Mouse (Mus musculus) heart, embryonic 12.5 days (tissue): Measurements from ENCODE around the gene Olfr1358. TPM values are rescaled to one million over a fixed set of nuclear protein-coding genes. Genes with fewer than 3 reads are reported as not detected.
"Not testable (repeated sequence)": the region's sequence is repeated elsewhere in the genome, so short reads cannot be mapped to it uniquely, and the experiment has no call there.

ENCODE experiments used
- ATAC-seq: fragments of 200-750 bp; cut with Nextera tagmentation; 2 replicates; pipeline ENCODE4 v1.8.0; 2017; ENCODE audit warnings: moderate TSS enrichment, moderate library complexity; ENCODE audit not compliant: insufficient number of reproducible peaks, low FRiP score
- H3K27ac ChIP-seq: fragments of 300-500 bp; sonication (generic); 2 replicates; pipeline ENCODE4 v1.5.1; 2016; ENCODE audit warnings: mild to moderate bottlenecking, moderate library complexity; ENCODE audit not compliant: poor library complexity, severe bottlenecking
- H3K27me3 ChIP-seq: fragments of 300-500 bp; sonication (generic); replicated peaks from 2 replicates; pipeline ENCODE4 v1.6.1; 2016; ENCODE audit warnings: mild to moderate bottlenecking, moderate library complexity
- H3K36me3 ChIP-seq: fragments of 300-500 bp; sonication (generic); 2 replicates; pipeline ENCODE4 v1.6.1; 2016; ENCODE audit warnings: mild to moderate bottlenecking, moderate library complexity
- H3K4me1 ChIP-seq: fragments of 300-500 bp; sonication (generic); replicated peaks from 2 replicates; pipeline ENCODE4 v1.6.1; 2016; ENCODE audit warnings: mild to moderate bottlenecking
- H3K4me2 ChIP-seq: fragments of 300-500 bp; sonication (generic); 2 replicates; pipeline ENCODE4 v1.6.1; 2016; ENCODE audit warnings: mild to moderate bottlenecking, moderate library complexity
- H3K4me3 ChIP-seq: fragments of 300-500 bp; sonication (generic); 2 replicates; pipeline ENCODE4 v1.5.1; 2016; ENCODE audit warnings: mild to moderate bottlenecking
- H3K9ac ChIP-seq: fragments of 300-500 bp; sonication (generic); 2 replicates; pipeline ENCODE4 v1.6.1; 2016; ENCODE audit warnings: mild to moderate bottlenecking, moderate library complexity
- H3K9me3 ChIP-seq: fragments of 300-500 bp; sonication (generic); replicated peaks from 2 replicates; pipeline ENCODE4 v1.6.1; 2016; ENCODE audit warnings: mild to moderate bottlenecking, moderate library complexity
- WGBS: fragments of 180-500 bp; shearing (Covaris S2); methylation state at CpG from one replicate; pipeline ENCODE4 v1.1.7; 2016; 5-methylcytosine and 5-hydroxymethylcytosine counted together
- polyA plus RNA-seq: library from polyadenylated mRNA; unstranded; fragments of >200 nt; fragmentation: Nextera tagmentation; extraction: Ambion mirVana; gene quantifications from 2 replicates; pipeline ENCODE4 v1.2.1, GENCODE M21; 2016

Olfr1358 gene
- not detected in 2 replicates for polyA plus RNA-seq

- H3K4me3 ChIP-seq = no peak within 1 kb of the TSS
- no peak for ATAC-seq
- no peaks in the 10 kb centered on the region for H3K4me1 ChIP-seq
Observed at GRCm38 (mm10) chr10:78517128-78517527, at the start of gene Olfr1358. TSS of gene Olfr1358 (plus strand) at chr10:78517428.

DNA sequence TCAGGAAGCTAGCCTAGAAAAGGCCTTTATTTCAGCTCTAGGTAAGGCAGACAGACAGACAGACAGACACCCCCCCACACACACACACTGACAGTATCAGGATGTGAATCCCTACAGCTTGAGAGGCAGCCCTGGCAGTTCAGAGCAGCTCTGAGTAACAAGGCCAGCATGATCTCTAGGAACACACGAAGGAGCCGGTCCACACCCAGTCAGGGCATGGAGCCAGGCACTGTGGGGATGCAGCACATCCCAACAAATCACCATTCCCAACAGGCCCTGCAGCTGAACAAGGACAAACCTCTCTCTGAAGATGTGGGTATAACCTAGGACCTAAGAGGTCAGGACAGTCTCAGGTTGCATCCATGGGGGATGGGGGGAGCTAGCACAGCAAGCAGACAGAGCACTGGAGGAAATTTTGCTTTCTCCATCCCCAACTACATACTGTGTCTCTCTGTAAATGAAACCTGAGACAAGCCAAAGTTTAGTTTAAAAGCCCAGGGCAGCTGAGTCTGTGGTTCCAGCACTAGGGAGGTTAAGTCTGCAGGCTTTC is 49.4 kb upstream of the Olfr1358 start:
- no peaks in the 10 kb centered on the region for H3K36me3 ChIP-seq
- 50% methylated on average over 2 of the region's 2 CpGs for WGBS

More at GRCm38 (mm10) chr10:78517128-78517527, at the start of gene Olfr1358:
- Histone ChIP-seq H3K27ac (no peak within 1 kb of the TSS), H3K27me3 (0 out of 2 replicates have a peak, but pooled peaks cover 7% of the 10 kb centered on the region), H3K36me3 (no peaks in the 10 kb centered on the region), H3K9ac (no peak within 1 kb of the TSS), H3K4me2 (no peak within 1 kb of the TSS), H3K9me3 (no peaks in the 10 kb centered on the region; the same call in 1 of the 2 replicates)

DNA sequence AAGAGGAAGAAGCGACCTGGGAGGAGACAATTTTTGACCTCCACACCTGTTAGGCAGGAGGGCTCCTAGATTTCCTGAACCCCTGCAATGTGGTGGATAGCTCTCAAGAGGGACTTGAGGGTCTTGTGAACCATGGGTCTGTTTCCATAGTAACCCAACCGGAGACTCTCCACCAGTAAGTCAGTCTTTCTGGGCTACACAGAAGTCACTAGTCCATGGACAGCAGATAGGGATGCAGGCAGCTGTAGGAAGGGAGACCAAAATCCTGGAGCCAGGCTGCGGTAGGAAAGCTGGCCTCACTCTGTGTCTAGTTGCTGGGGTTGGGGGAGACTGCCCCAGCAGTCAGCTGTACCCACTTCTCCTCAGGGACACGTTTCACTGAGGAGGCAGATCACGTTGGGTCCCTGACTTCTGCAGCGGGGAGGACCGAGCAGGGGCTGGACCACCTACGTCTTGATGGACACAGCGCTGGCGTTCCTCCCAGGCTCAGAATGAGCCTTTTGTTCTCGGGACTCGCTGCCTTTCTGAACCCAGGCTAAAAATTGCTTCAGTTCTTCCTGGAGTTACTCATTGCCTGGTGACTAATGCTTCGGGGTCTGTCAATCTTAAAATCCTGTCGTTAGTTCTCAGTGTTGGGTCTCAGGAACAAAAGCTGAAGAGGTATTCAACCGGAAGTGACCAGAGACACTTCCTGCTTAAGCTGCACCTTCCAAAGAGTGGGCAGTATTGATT is 46.5 kb upstream of the Olfr1358 start:
- no peak overlapping the region for H3K4me3 ChIP-seq
- 0 out of 2 replicates have a peak, but pooled peaks cover 7% of the 10 kb centered on the region for H3K27me3 ChIP-seq
- H3K27ac ChIP-seq = peak overlapping the region; percentile 45
- H3K9ac ChIP-seq = no peak overlapping the region
- no peak; the same call in 1 of the 2 replicates for ATAC-seq
- H3K9me3 ChIP-seq = no peaks in the 10 kb centered on the region
- WGBS = 42% methylated on average over 15 of the region's 15 CpGs
- 0 out of 2 replicates have a peak, but pooled peaks cover 5% of the 10 kb centered on the region for H3K4me1 ChIP-seq
- H3K36me3 ChIP-seq = no peaks in the 10 kb centered on the region
- peak overlapping the region; percentile 47 for H3K4me2 ChIP-seq

More for the DNA sequence above, 49.4 kb upstream of the Olfr1358 start:
- H3K4me3 ChIP-seq = no peak overlapping the region
- H3K4me2 ChIP-seq = no peak overlapping the region
- no peak for ATAC-seq
- H3K27ac ChIP-seq = no peak overlapping the region
- H3K9me3 ChIP-seq = no peaks in the 10 kb centered on the region
- 0 out of 2 replicates have a peak, but pooled peaks cover 4% of the 10 kb centered on the region for H3K27me3 ChIP-seq
- peaks cover 21% of the 10 kb centered on the region for H3K4me1 ChIP-seq
- no peak overlapping the region for H3K9ac ChIP-seq

- H3K27ac ChIP-seq = no peak overlapping the region
- no peak overlapping the region for H3K9ac ChIP-seq
- 81% methylated on average over 3 of the region's 3 CpGs for WGBS
Observed at GRCm38 (mm10) chr10:78472046-78472445, 45.2 kb upstream of the Olfr1358 start.

DNA sequence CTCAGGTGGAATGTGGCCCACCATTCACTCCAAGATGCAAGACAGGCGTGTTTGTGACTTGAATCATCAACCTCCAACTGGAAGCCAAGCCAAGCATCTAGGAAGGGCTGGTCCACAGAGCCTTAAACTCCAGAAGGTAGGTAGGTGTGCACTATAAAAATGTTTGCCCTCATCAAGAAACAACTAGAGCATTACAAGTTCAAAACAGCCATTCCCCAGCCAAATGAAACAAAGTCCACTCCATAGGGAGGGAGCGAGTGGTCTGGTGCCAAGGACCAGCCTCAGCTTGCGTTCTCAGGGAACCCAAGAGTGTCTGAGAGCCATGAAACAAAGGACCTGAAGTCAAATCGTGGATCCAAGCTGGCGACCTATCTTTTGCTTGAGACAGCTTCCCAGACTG is 43.8 kb upstream of the Olfr1358 start:
- 40% methylated on average over 5 of the region's 5 CpGs for WGBS

More at GRCm38 (mm10) chr10:78472046-78472445, 45.2 kb upstream of the Olfr1358 start:
- 0 out of 2 replicates have a peak, but pooled peaks cover 5% of the 10 kb centered on the region for H3K4me1 ChIP-seq
- H3K36me3 ChIP-seq = no peaks in the 10 kb centered on the region
- ATAC-seq = no peak
- no peaks in the 10 kb centered on the region for H3K9me3 ChIP-seq
- H3K27me3 ChIP-seq = 0 out of 2 replicates have a peak, but pooled peaks cover 7% of the 10 kb centered on the region
- no peak overlapping the region for H3K4me2 ChIP-seq
- no peak overlapping the region for H3K4me3 ChIP-seq

GRCm38 (mm10) chr10:78474759-78475158 is 42.5 kb upstream of the Olfr1358 start:
- Histone ChIP-seq H3K36me3 (no peaks in the 10 kb centered on the region), H3K4me2 (no peak overlapping the region), H3K4me1 (0 out of 2 replicates have a peak, but pooled peaks cover 5% of the 10 kb centered on the region), H3K9me3 (no peaks in the 10 kb centered on the region), H3K9ac (no peak overlapping the region), H3K27me3 (0 out of 2 replicates have a peak, but pooled peaks cover 3% of the 10 kb centered on the region), H3K27ac (no peak overlapping the region), H3K4me3 (no peak overlapping the region)
- WGBS = 58% methylated on average over 8 of the region's 8 CpGs
- no peak for ATAC-seq

More for the DNA sequence above, 43.8 kb upstream of the Olfr1358 start:
- no peaks in the 10 kb centered on the region for H3K36me3 ChIP-seq
- no peak overlapping the region for H3K9ac ChIP-seq
- 0 out of 2 replicates have a peak, but pooled peaks cover 5% of the 10 kb centered on the region for H3K4me1 ChIP-seq
- ATAC-seq = no peak
- H3K4me2 ChIP-seq = no peak overlapping the region
- no peak overlapping the region for H3K4me3 ChIP-seq
- H3K27ac ChIP-seq = no peak overlapping the region
- H3K9me3 ChIP-seq = no peaks in the 10 kb centered on the region
- 0 out of 2 replicates have a peak, but pooled peaks cover 3% of the 10 kb centered on the region for H3K27me3 ChIP-seq

DNA sequence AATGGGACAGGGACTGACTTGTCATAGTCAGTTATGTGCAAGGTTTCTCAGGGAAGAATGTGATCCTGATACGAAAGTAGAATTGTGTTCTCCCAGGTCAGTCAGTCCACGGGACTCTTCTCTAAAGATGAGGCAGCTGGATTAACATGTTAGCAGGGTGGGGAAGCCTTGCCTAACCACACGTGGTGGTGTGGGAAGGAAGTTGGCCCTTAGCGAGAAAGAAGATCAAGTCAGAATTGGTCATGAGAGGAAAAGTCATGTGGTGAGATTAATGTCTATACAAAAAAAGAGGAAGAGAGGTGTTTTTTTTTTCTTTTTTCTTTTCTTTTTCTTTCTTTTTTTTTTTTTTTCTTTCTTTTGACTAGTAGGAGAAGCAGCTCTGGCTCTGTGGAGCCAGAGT is 40.4 kb upstream of the Olfr1358 start:
- ATAC-seq = no peak
- Histone ChIP-seq H3K9me3 (no peaks in the 10 kb centered on the region), H3K9ac (no peak overlapping the region), H3K4me2 (no peak overlapping the region), H3K27me3 (0 out of 2 replicates have a peak, but pooled peaks cover 3% of the 10 kb centered on the region), H3K36me3 (no peaks in the 10 kb centered on the region), H3K4me3 (no peak overlapping the region), H3K27ac (no peak overlapping the region), H3K4me1 (no peaks in the 10 kb centered on the region)
- WGBS = 61% methylated on average over 4 of the region's 4 CpGs

DNA sequence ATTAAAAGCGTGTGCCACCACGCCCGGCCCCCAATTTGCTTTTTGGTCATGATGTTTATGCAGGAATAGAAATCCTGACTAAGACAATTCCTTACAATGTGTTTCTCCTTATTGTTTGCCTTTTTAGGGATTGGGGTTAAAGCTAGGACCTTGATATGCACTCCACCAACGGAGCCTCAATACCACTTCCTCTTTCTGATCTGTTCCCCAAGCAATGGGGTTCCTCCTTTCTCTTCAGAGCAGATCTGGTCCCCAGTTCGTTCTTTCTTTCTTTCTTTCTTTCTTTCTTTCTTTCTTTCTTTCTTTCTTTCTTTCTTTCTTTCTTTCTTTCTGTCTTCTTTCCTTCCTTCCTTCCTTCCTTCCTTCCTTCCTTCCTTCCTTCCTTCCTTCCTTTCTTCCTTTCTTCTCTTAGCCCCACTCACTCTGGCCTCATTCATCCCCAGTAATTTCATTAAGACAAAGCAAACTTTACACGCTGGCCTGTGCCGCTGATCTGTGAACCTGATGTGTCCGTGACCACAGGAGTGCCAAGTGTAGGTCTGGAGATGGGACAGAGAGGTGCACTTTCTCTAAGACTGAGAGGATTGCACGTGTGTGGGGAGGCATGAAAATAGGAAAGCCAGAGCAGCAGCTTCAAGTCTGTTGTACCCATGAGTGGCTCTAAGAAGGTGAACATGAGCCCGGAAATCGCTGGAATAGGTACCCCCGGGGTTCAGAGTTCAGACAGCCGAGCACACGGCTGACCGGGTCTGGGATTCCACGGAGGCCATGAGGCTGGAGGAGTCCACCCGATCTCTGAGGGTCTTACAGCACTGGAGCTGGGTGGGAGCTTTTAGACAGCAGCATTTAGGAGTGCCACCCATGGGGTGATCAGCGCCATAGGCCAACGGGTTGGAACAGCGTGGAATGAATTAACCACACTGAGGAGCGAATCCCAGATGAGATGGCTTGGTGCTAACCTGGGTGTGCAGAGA is 36.0 kb upstream of the Olfr1358 start:
- Histone ChIP-seq H3K4me2 (peak overlapping the region; percentile 91), H3K9ac (peak overlapping the region; percentile 47), H3K9me3 (no peaks in the 10 kb centered on the region), H3K4me3 (peak overlapping the region; percentile 55), H3K4me1 (no peaks in the 10 kb centered on the region), H3K27me3 (peaks cover 16% of the 10 kb centered on the region; the same call in 1 of the 2 replicates), H3K27ac (no peak overlapping the region), H3K36me3 (no peaks in the 10 kb centered on the region)
- 39% methylated on average over 21 of the region's 21 CpGs for WGBS
- ATAC-seq = no peak; the same call in 1 of the 2 replicates

GRCm38 (mm10) chr10:78481928-78482499 is 35.2 kb upstream of the Olfr1358 start:
- Histone ChIP-seq H3K9ac (peak overlapping the region; percentile 47), H3K36me3 (no peaks in the 10 kb centered on the region), H3K4me1 (no peaks in the 10 kb centered on the region), H3K27me3 (peaks cover 22% of the 10 kb centered on the region), H3K27ac (no peak overlapping the region), H3K4me2 (peak overlapping the region; percentile 91), H3K4me3 (peak overlapping the region; percentile 55), H3K9me3 (no peaks in the 10 kb centered on the region)
- WGBS = under 1% methylated on average over 35 of the region's 35 CpGs
- ATAC-seq = peak; percentile 88

DNA sequence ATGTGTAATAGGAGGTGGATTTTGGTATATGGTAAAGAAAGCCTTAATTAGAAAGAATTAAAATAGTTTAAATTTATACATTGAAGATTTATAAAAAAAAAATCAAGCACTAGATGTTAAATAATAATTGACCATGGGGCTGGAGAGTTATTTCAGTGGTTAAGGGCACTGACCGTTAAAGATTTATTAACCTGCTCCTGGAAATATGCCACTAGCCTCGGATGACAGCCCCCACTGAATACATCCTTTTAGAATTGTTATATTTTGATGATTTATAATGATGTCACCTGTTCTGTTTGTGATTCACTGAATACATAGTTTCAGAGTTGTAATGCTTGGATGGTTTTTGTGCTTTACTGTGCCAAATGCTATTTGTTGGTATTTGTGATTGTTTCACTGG is 31.9 kb upstream of the Olfr1358 start:
- not testable (repeated sequence) for H3K9ac ChIP-seq, H3K27ac ChIP-seq, H3K4me1 ChIP-seq, H3K4me2 ChIP-seq, H3K36me3 ChIP-seq, ATAC-seq, H3K4me3 ChIP-seq, H3K9me3 ChIP-seq
- H3K27me3 ChIP-seq = peaks cover 33% of the 10 kb centered on the region
- WGBS = 61% methylated on average over 2 of the region's 2 CpGs
